Mouse (Mus musculus) ES-E14 (cell line): ENCODE data around the gene Cdh26. TPM values are rescaled to one million over a fixed set of nuclear protein-coding genes. Genes with fewer than 3 reads are reported as not detected.

Experiments
- DNase-seq: peaks from one replicate; pipeline ENCODE4 v3.0.0-alpha.2; 2013; ENCODE audit warnings: low read depth, low spot score
- H3K27ac ChIP-seq: 2 replicates; pipeline ENCODE4 v1.5.1; 2012; ENCODE audit warnings: low read depth, mild to moderate bottlenecking, low read length, moderate library complexity, mixed read lengths; ENCODE audit not compliant: poor library complexity, insufficient read depth, severe bottlenecking
- H3K36me3 ChIP-seq: 2 replicates; pipeline ENCODE4 v1.6.1; 2012; ENCODE audit warnings: mild to moderate bottlenecking, low read length, moderate library complexity, mixed read lengths; ENCODE audit not compliant: control insufficient read depth, poor library complexity, insufficient read depth, severe bottlenecking
- H3K4me1 ChIP-seq, 2 experiments: fragments of 150-350 bp in 1 of 2; sonication (generic) in 1 of 2; 2 replicates each; pipeline ENCODE4 v1.6.1; 2012; ENCODE audit warnings: low read length in 2 of 2, mild to moderate bottlenecking in 1 of 2, mixed read lengths in 1 of 2; ENCODE audit not compliant: control insufficient read depth in 2 of 2, insufficient read depth in 2 of 2, poor library complexity in 1 of 2
- H3K4me3 ChIP-seq, 2 experiments: fragments of 150-350 bp in 1 of 2; sonication (generic) in 1 of 2; 2 replicates each; pipeline ENCODE4 v1.5.1; 2012; ENCODE audit warnings: low read length in 2 of 2, low read depth in 1 of 2, mild to moderate bottlenecking in 1 of 2, mixed read lengths in 1 of 2; ENCODE audit not compliant: insufficient read depth in 1 of 2, poor library complexity in 1 of 2, severe bottlenecking in 1 of 2
- H3K9ac ChIP-seq: 2 replicates; pipeline ENCODE4 v1.6.1; 2012; ENCODE audit warnings: low read depth, mild to moderate bottlenecking, low read length, mixed read lengths; ENCODE audit not compliant: poor library complexity, insufficient read depth, severe bottlenecking
- H3K9me3 ChIP-seq: fragments of 150-350 bp; sonication (generic); 2 replicates; pipeline ENCODE4 v1.6.1; 2012; ENCODE audit warnings: low read depth, mild to moderate bottlenecking, low read length; ENCODE audit not compliant: control insufficient read depth, insufficient read depth
- CHD2 ChIP-seq: IDR thresholded peaks from 2 replicates; pipeline ENCODE4 v1.6.1; 2014; ENCODE audit warnings: mild to moderate bottlenecking, low read depth, low read length, inconsistent platforms
- HCFC1 ChIP-seq: IDR thresholded peaks from 2 replicates; pipeline ENCODE4 v1.6.1; 2012; ENCODE audit warnings: low read length, inconsistent platforms, borderline replicate concordance; ENCODE audit not compliant: insufficient read depth
- MAFK ChIP-seq: IDR thresholded peaks from 2 replicates; pipeline ENCODE4 v1.6.1; 2014; ENCODE audit warnings: mild to moderate bottlenecking, low read depth, low read length, inconsistent platforms; ENCODE audit not compliant: insufficient read depth
- ZC3H11A ChIP-seq: IDR thresholded peaks from 2 replicates; pipeline ENCODE4 v1.6.1; 2012; ENCODE audit warnings: low read depth, mild to moderate bottlenecking, inconsistent platforms, low read length, borderline replicate concordance
- ZNF384 ChIP-seq: IDR thresholded peaks from 2 replicates; pipeline ENCODE4 v1.6.1; 2012; ENCODE audit warnings: low read depth, low read length, inconsistent platforms
- in situ Hi-C, 2 experiments: fragments of 600-800 bp; cut with MboI; formaldehyde crosslinking; loops; one replicate each; pipeline ENCODE4 v1.15.1; 2025; ENCODE audit warnings: low sequenced_read_pairs in 2 of 2, inconsistent platforms in 1 of 2; ENCODE audit not compliant: unreplicated experiment in 2 of 2
- total RNA-seq: library from RNA; depleted of rRNA; stranded (reverse); fragments of 300-350 nt; gene quantifications from 2 replicates; pipeline ENCODE4 v1.2.3, GENCODE M21; 2012; rRNA removed

Gene Cdh26
- 0.22 and 0.26 TPM in 2 replicates for total RNA-seq

DNA sequence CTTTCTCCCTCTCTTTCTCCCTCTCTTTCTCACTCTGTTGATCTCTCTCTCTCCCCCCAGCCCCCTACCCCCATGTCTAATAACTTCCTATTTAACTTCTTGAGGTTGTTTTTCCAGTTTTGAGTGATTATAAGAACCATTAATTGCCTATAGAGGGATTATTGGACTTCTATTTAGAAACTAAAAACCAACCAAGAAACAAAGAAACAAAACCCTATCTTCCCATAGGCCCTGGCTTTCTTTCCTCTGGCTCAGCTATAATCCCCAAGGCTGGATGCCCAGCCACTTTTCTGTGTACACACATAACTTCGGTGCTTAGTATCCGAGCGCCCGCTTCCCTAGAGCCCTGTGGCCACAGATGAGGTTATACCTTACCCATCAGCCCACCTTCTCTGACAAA, at the start of gene Cdh26:
Cdh26 (plus strand) TSS at position 301 of the 400 bp plus-strand sequence.
- no peak for DNase-seq
- Histone ChIP-seq H3K9ac (no peak within 1 kb of the TSS), H3K27ac (no peak within 1 kb of the TSS), H3K36me3 (no peaks in the 10 kb centered on the region), H3K4me1 (no peaks in the 10 kb centered on the region), H3K9me3 (no peaks in the 10 kb centered on the region), H3K4me3 (no peak within 1 kb of the TSS)
- in situ Hi-C loops: no loop called here
- TF ChIP-seq ZC3H11A: no peak
- TF ChIP-seq HCFC1: no peak
- no peak for TF ChIP-seq CHD2
- TF ChIP-seq ZNF384: no peak
- no peak for TF ChIP-seq MAFK

DNA sequence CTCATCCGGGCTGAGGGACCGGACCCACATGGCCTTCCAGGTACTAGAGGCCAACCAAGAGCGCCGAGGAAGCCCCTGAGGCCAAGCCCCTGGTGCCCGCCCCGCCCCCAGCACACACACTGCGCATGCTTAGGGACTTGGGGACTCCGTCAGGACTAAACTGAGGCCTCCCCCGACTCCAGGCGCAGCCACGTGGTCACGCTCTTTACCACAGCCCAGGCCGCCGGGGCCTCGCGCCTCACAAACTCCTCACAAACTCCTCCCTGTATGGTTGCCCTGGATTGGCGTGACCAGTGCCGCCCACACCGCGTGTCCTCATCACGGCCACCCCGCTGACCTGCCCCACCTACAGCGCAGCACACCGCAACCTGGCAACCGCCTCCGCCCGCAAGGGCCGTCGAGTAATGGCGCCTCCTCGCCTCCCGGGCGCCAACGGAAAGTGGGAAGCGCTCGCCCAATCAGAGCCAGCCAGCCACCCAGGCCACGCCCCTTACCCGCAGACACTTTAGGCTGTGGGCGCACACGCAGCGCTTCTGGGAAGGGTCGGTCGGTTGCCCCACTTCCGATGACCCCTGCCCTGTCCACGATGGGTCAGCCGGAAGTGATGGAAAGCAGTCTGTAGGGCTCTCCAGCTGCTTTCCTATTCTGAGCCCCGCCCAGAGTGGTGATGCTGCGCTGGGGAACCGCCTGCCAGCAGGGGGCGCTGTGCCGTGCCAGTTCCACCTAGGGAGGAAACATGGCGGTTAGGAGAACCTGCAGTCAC, 23.1 kb upstream of the Cdh26 start, which contains the start of gene Sycp2:
Sycp2 (minus strand) TSS at position 633 of the 763 bp plus-strand sequence.
- Histone ChIP-seq H3K36me3 (no peaks in the 10 kb centered on the region), H3K27ac (no peak within 1 kb of the TSS), H3K9me3 (no peaks in the 10 kb centered on the region), H3K4me1 (no peaks in the 10 kb centered on the region; a peak in 1 of 4 replicates), H3K4me3 (peak within 1 kb of the TSS; percentile 27 to 50; a peak in 3 of 4 replicates), H3K9ac (no peak within 1 kb of the TSS)
- in situ Hi-C loops: no loop called here
- no peak; the same call in 1 of the 2 replicates for TF ChIP-seq HCFC1
- DNase-seq: peak; percentile 39

DNA sequence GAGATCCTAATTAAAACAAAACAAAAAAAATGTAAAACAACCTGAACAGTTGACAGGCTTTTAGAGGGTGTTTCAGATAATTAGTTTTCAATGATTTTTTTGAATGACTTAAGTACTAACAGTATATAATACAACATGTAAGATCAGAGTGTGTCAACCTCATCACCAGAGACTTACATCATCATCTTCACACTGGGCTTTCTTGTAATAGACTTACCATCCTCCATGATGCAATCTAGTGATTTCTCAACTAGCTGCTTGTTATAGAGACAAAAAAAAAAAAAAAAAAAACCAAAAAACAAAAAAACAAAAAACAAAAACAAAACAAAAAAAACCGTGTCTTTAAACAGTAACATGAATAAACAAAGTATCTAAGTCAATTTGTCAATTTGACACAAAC, 21.3 kb upstream of the Cdh26 start:
- no peak for DNase-seq
- in situ Hi-C loops: no loop called here
- Histone ChIP-seq H3K4me3 (no peak overlapping the region), H3K4me1 (no peaks in the 10 kb centered on the region; a peak in 1 of 4 replicates), H3K27ac (no peak overlapping the region), H3K9ac (no peak overlapping the region), H3K9me3 (no peaks in the 10 kb centered on the region), H3K36me3 (no peaks in the 10 kb centered on the region)
- TF ChIP-seq HCFC1 (no peak), ZNF384 (no peak), CHD2 (no peak), ZC3H11A (no peak), MAFK (no peak)

DNA sequence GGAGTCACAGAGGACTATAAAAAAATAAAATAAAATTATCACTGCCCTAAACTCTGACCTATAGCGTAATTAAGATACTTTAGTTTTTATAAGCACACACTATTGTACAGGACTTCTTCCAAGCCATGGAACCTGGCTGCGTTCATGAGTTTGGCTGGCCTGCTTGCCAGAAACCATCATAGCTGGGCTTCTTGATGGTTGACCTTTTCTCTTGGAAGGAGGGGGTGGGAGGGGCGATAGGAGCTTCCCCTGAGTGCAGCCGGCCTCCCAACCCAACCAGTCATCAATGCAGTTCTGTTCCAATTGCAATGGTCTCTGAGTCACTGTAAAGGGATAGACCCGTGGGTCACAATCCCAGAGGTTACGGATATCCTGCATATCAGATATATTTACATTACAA, 20.0 kb upstream of the Cdh26 start:
- Histone ChIP-seq H3K9me3 (no peaks in the 10 kb centered on the region), H3K27ac (no peak overlapping the region), H3K4me1 (peaks cover 2 to 3% of the 10 kb centered on the region in 2 experiments; a peak in 3 of 4 replicates), H3K4me3 (no peak overlapping the region), H3K36me3 (no peaks in the 10 kb centered on the region), H3K9ac (no peak overlapping the region)
- TF ChIP-seq MAFK: no peak
- TF ChIP-seq ZNF384: no peak
- TF ChIP-seq ZC3H11A: no peak
- no peak for TF ChIP-seq CHD2
- no peak for TF ChIP-seq HCFC1
- in situ Hi-C loops: no loop called here
- no peak for DNase-seq

DNA sequence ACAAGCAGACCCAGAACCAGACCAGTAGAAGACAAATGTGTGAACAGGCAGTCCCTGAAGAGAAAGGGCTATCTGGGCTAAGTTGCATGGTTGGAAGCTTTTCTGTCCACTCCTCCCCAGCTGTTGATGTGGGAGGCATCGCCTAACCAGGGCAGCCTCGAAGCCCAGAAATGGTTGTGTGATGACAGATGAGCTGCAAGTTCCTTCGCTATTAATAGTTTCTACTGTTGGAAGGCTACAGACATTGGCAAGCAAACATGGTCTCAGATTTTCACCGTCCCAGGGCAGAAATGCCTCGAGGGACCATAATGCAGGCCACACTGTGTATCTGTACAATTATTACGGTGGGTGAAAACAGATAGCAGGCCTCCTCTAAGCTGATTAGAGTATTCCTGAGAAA, 17.7 kb upstream of the Cdh26 start:
- no peaks in the 10 kb centered on the region for H3K36me3 ChIP-seq
- H3K9me3 ChIP-seq: no peaks in the 10 kb centered on the region
- no peak for DNase-seq
- H3K4me3 ChIP-seq: no peak overlapping the region
- H3K27ac ChIP-seq: no peak overlapping the region
- no peak overlapping the region for H3K9ac ChIP-seq
- in situ Hi-C loops: no loop called here
- TF ChIP-seq HCFC1 (no peak), ZC3H11A (no peak), CHD2 (no peak), MAFK (no peak), ZNF384 (no peak)
- H3K4me1 ChIP-seq: peaks cover 3 to 4% of the 10 kb centered on the region in 2 experiments; a peak in 3 of 4 replicates
